Mouse (Mus musculus): ENCODE results near the gene Sun2. TPM values are rescaled to one million over a fixed set of nuclear protein-coding genes. Genes with fewer than 3 reads are reported as not detected.

Sun2 gene
- polyA plus RNA-seq, 1 experiment from 2014 or later = 4.8 TPM

- H3K27ac ChIP-seq (ENCODE audit: low read depth, low read length) = 0 out of 2 replicates have a peak overlapping the region, but pooled peaks have one; percentile 9
- no peak overlapping the region for H3K4me3 ChIP-seq (ENCODE audit: low read depth, low read length)
- H3K9ac ChIP-seq (ENCODE audit: low read length) = no peak overlapping the region
- ATAC-seq (0 out of 2 replicates have a peak, but pooled peaks have one; percentile 24), DNase-seq (ENCODE audit: low spot score) (no peak)
- H3K36me3 ChIP-seq (ENCODE audit: control insufficient read depth, insufficient read depth, low read length) = peaks cover 29% of the 10 kb centered on the region
- no peaks in the 10 kb centered on the region for H3K9me3 ChIP-seq (replicated peaks; ENCODE audit: control insufficient read depth, low read length)
- H3K4me1 ChIP-seq (ENCODE audit: control insufficient read depth, insufficient read depth, low read length) = peaks cover 11% of the 10 kb centered on the region; the same call in 1 of the 2 replicates
- 80% methylated on average over 11 of the region's 11 CpGs for WGBS
- H3K4me2 ChIP-seq (ENCODE audit: low read length) = no peak overlapping the region
- H3K27me3 ChIP-seq (replicated peaks; ENCODE audit: control insufficient read depth, insufficient read depth, low read length) = no peaks in the 10 kb centered on the region
Measured at GRCm38 (mm10) chr15:79764539-79765267, 22.4 kb upstream of the Sun2 start.

GRCm38 (mm10) chr15:79763601-79764246, 21.4 kb upstream of the Sun2 start:
- Histone ChIP-seq H3K27ac (ENCODE audit: low read depth, low read length) (no peak overlapping the region), H3K4me3 (ENCODE audit: low read depth, low read length) (no peak overlapping the region), H3K4me2 (ENCODE audit: low read length) (no peak overlapping the region), H3K9me3 (replicated peaks; ENCODE audit: control insufficient read depth, low read length) (no peaks in the 10 kb centered on the region), H3K4me1 (ENCODE audit: control insufficient read depth, insufficient read depth, low read length) (peaks cover 11% of the 10 kb centered on the region; the same call in 1 of the 2 replicates), H3K36me3 (ENCODE audit: control insufficient read depth, insufficient read depth, low read length) (peaks cover 29% of the 10 kb centered on the region), H3K27me3 (replicated peaks; ENCODE audit: control insufficient read depth, insufficient read depth, low read length) (no peaks in the 10 kb centered on the region), H3K9ac (ENCODE audit: low read length) (no peak overlapping the region)
- DNase-seq (ENCODE audit: low spot score) (no peak), ATAC-seq (no peak)
- WGBS = 93% methylated on average over 7 of the region's 7 CpGs

- no peak overlapping the region for H3K27ac ChIP-seq (ENCODE audit: low read depth, low read length)
- H3K4me1 ChIP-seq (ENCODE audit: control insufficient read depth, insufficient read depth, low read length) = peaks cover 8% of the 10 kb centered on the region; the same call in 1 of the 2 replicates
- peaks cover 29% of the 10 kb centered on the region for H3K36me3 ChIP-seq (ENCODE audit: control insufficient read depth, insufficient read depth, low read length)
- no peaks in the 10 kb centered on the region for H3K27me3 ChIP-seq (replicated peaks; ENCODE audit: control insufficient read depth, insufficient read depth, low read length)
- no peak for DNase-seq (ENCODE audit: low spot score)
- ATAC-seq = no peak
- no peak overlapping the region for H3K4me3 ChIP-seq (ENCODE audit: low read depth, low read length)
- H3K4me2 ChIP-seq (ENCODE audit: low read length) = no peak overlapping the region
- no peak overlapping the region for H3K9ac ChIP-seq (ENCODE audit: low read length)
- H3K9me3 ChIP-seq (replicated peaks; ENCODE audit: control insufficient read depth, low read length) = no peaks in the 10 kb centered on the region
- 96% methylated on average over 9 of the region's 9 CpGs for WGBS
Measured at GRCm38 (mm10) chr15:79763001-79763400, 20.7 kb upstream of the Sun2 start.

GRCm38 (mm10) chr15:79760956-79761355, 18.6 kb upstream of the Sun2 start:
- 83% methylated on average over 6 of the region's 6 CpGs for WGBS
- H3K4me1 ChIP-seq (ENCODE audit: control insufficient read depth, insufficient read depth, low read length) = peaks cover 6% of the 10 kb centered on the region
- no peak overlapping the region for H3K4me3 ChIP-seq (ENCODE audit: low read depth, low read length)
- no peak overlapping the region for H3K9ac ChIP-seq (ENCODE audit: low read length)
- no peaks in the 10 kb centered on the region for H3K9me3 ChIP-seq (replicated peaks; ENCODE audit: control insufficient read depth, low read length)
- H3K27me3 ChIP-seq (replicated peaks; ENCODE audit: control insufficient read depth, insufficient read depth, low read length) = no peaks in the 10 kb centered on the region
- DNase-seq (ENCODE audit: low spot score) (no peak), ATAC-seq (no peak)
- no peak overlapping the region for H3K27ac ChIP-seq (ENCODE audit: low read depth, low read length)
- no peak overlapping the region for H3K4me2 ChIP-seq (ENCODE audit: low read length)
- H3K36me3 ChIP-seq (ENCODE audit: control insufficient read depth, insufficient read depth, low read length) = peaks cover 32% of the 10 kb centered on the region

- Histone ChIP-seq H3K4me2 (ENCODE audit: low read length) (no peak overlapping the region), H3K9me3 (replicated peaks; ENCODE audit: control insufficient read depth, low read length) (no peaks in the 10 kb centered on the region), H3K4me3 (ENCODE audit: low read depth, low read length) (no peak overlapping the region), H3K4me1 (ENCODE audit: control insufficient read depth, insufficient read depth, low read length) (peaks cover 6% of the 10 kb centered on the region), H3K9ac (ENCODE audit: low read length) (no peak overlapping the region), H3K27ac (ENCODE audit: low read depth, low read length) (no peak overlapping the region), H3K36me3 (ENCODE audit: control insufficient read depth, insufficient read depth, low read length) (peaks cover 10% of the 10 kb centered on the region), H3K27me3 (replicated peaks; ENCODE audit: control insufficient read depth, insufficient read depth, low read length) (no peaks in the 10 kb centered on the region)
- ATAC-seq (no peak), DNase-seq (ENCODE audit: low spot score) (no peak)
- WGBS = 96% methylated on average over 3 of the region's 3 CpGs
Measured at GRCm38 (mm10) chr15:79757118-79757517, 14.8 kb upstream of the Sun2 start.

GRCm38 (mm10) chr15:79755977-79756625, 13.8 kb upstream of the Sun2 start:
- no peak for DNase-seq (ENCODE audit: low spot score)

GRCm38 (mm10) chr15:79755176-79755575, 12.8 kb upstream of the Sun2 start:
- Histone ChIP-seq H3K4me2 (ENCODE audit: low read length) (no peak overlapping the region), H3K9me3 (replicated peaks; ENCODE audit: control insufficient read depth, low read length) (no peaks in the 10 kb centered on the region), H3K27ac (ENCODE audit: low read depth, low read length) (no peak overlapping the region), H3K4me3 (ENCODE audit: low read depth, low read length) (no peak overlapping the region), H3K9ac (ENCODE audit: low read length) (no peak overlapping the region), H3K4me1 (ENCODE audit: control insufficient read depth, insufficient read depth, low read length) (peaks cover 6% of the 10 kb centered on the region), H3K27me3 (replicated peaks; ENCODE audit: control insufficient read depth, insufficient read depth, low read length) (no peaks in the 10 kb centered on the region), H3K36me3 (ENCODE audit: control insufficient read depth, insufficient read depth, low read length) (peaks cover 3% of the 10 kb centered on the region; the same call in 1 of the 2 replicates)
- no peak for ATAC-seq
- DNase-seq (ENCODE audit: low spot score) = no peak
- WGBS = 85% methylated on average over 4 of the region's 4 CpGs

More at GRCm38 (mm10) chr15:79755977-79756625, 13.8 kb upstream of the Sun2 start:
- no peak overlapping the region for H3K9ac ChIP-seq (ENCODE audit: low read length)
- peaks cover 6% of the 10 kb centered on the region for H3K4me1 ChIP-seq (ENCODE audit: control insufficient read depth, insufficient read depth, low read length)
- WGBS = 65% methylated on average over 8 of the region's 8 CpGs
- H3K4me2 ChIP-seq (ENCODE audit: low read length) = no peak overlapping the region
- H3K36me3 ChIP-seq (ENCODE audit: control insufficient read depth, insufficient read depth, low read length) = peaks cover 3% of the 10 kb centered on the region; the same call in 1 of the 2 replicates
- no peaks in the 10 kb centered on the region for H3K9me3 ChIP-seq (replicated peaks; ENCODE audit: control insufficient read depth, low read length)
- no peak for ATAC-seq
- H3K27me3 ChIP-seq (replicated peaks; ENCODE audit: control insufficient read depth, insufficient read depth, low read length) = no peaks in the 10 kb centered on the region
- H3K27ac ChIP-seq (ENCODE audit: low read depth, low read length) = no peak overlapping the region
- no peak overlapping the region for H3K4me3 ChIP-seq (ENCODE audit: low read depth, low read length)

- DNase-seq (ENCODE audit: low spot score) (no peak), ATAC-seq (no peak)
- Histone ChIP-seq H3K4me2 (ENCODE audit: low read length) (no peak overlapping the region), H3K27me3 (replicated peaks; ENCODE audit: control insufficient read depth, insufficient read depth, low read length) (no peaks in the 10 kb centered on the region), H3K27ac (ENCODE audit: low read depth, low read length) (no peak overlapping the region), H3K36me3 (ENCODE audit: control insufficient read depth, insufficient read depth, low read length) (peaks cover 3% of the 10 kb centered on the region; the same call in 1 of the 2 replicates), H3K4me3 (ENCODE audit: low read depth, low read length) (no peak overlapping the region), H3K4me1 (ENCODE audit: control insufficient read depth, insufficient read depth, low read length) (peaks cover 6% of the 10 kb centered on the region), H3K9me3 (replicated peaks; ENCODE audit: control insufficient read depth, low read length) (no peaks in the 10 kb centered on the region), H3K9ac (ENCODE audit: low read length) (no peak overlapping the region)
- WGBS = 63% methylated on average over 4 of the region's 4 CpGs
Measured at GRCm38 (mm10) chr15:79753873-79754272, 11.5 kb upstream of the Sun2 start.
